Mouse (Mus musculus): ENCODE data around the gene Gm10772. TPM values are rescaled to one million over a fixed set of nuclear protein-coding genes. Genes with fewer than 3 reads are reported as not detected.

Gm10772 gene
- polyA plus RNA-seq (2015; fragmentation: Nextera tagmentation; extraction: Ambion mirVana) = not detected in 2 replicates

DNA sequence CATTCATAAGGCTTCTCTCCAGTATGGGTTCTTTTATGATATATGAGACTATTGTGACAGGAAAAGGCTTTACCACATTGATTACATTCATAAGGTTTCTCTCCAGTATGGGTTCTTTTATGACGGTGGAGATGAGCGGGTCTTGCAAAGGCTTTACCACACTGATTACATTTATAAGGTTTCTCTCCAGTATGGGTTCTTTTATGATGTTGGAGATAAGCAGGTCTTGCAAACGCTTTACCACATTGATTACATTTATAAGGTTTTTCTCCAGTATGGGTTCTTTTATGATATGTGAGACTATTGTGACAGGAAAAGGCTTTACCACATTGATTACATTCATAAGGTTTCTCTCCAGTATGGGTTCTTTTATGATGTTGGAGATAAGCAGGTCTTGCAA, at the start of gene Gm10772:
Gene Gm10772, minus strand, starts transcription at position 101 of the 400 bp plus-strand sequence.

Other genes starting within 250 kb of the Gm10772 start
- gene Gm10324, start 108.0 kb downstream of the Gm10772 start, polyA plus RNA-seq (2015; fragmentation: Nextera tagmentation; extraction: Ambion mirVana) = not detected in 2 replicates
- gene 2410141K09Rik, start 213.5 kb upstream of the Gm10772 start, polyA plus RNA-seq (2015; fragmentation: Nextera tagmentation; extraction: Ambion mirVana) = not detected in 2 replicates

Measured in skeletal muscle tissue, postnatal 0 days (tissue).